Mouse (Mus musculus) MEL (cell line): ENCODE results near the gene Nr1h3. TPM values are rescaled to one million over a fixed set of nuclear protein-coding genes. Genes with fewer than 3 reads are reported as not detected.

ENCODE experiments used
- DNase-seq: peaks from one replicate; pipeline ENCODE4 v3.0.0; 2011; ENCODE audit warnings: low read depth, low spot score
- H3K27ac ChIP-seq: 2 replicates; pipeline ENCODE4 v1.5.1; 2012; ENCODE audit warnings: low read depth, mild to moderate bottlenecking, control low read depth, low read length, moderate library complexity; ENCODE audit not compliant: control insufficient read depth
- H3K27me3 ChIP-seq, 2 experiments: fragments of 150-350 bp in 1 of 2; sonication (generic) in 1 of 2; 2 replicates each; pipeline ENCODE4 v1.6.1; 2012; ENCODE audit warnings: low read length in 2 of 2, mild to moderate bottlenecking in 2 of 2, improper control_type of control experiment in 1 of 2, moderate library complexity in 1 of 2; ENCODE audit not compliant: insufficient read depth in 2 of 2, control insufficient read depth in 1 of 2
- H3K36me3 ChIP-seq, 2 experiments: 2 replicates each; pipeline ENCODE4 v1.6.1; 2012 to 2014; ENCODE audit warnings: low read length in 2 of 2, improper control_type of control experiment in 1 of 2, inconsistent platforms in 1 of 2, mild to moderate bottlenecking in 1 of 2; ENCODE audit not compliant: insufficient read depth in 2 of 2, control insufficient read depth in 1 of 2
- H3K4me1 ChIP-seq, 2 experiments: fragments of 150-350 bp in 1 of 2; sonication (generic) in 1 of 2; 2 replicates each; pipeline ENCODE4 v1.6.1; 2012; ENCODE audit warnings: low read length in 2 of 2, improper control_type of control experiment in 1 of 2, mild to moderate bottlenecking in 1 of 2; ENCODE audit not compliant: insufficient read depth in 2 of 2, control insufficient read depth in 1 of 2
- H3K4me3 ChIP-seq, 2 experiments: fragments of 150-350 bp in 1 of 2; sonication (generic) in 1 of 2; 2 replicates each; pipeline ENCODE4 v1.5.1; 2012; ENCODE audit warnings: low read depth in 2 of 2, low read length in 2 of 2, mild to moderate bottlenecking in 2 of 2, moderate library complexity in 2 of 2, control low read depth in 1 of 2, improper control_type of control experiment in 1 of 2; ENCODE audit not compliant: control insufficient read depth in 1 of 2, insufficient read depth in 1 of 2
- H3K79me2 ChIP-seq: 2 replicates; pipeline ENCODE4 v1.6.1; 2012; ENCODE audit warnings: mild to moderate bottlenecking, low read length, moderate library complexity; ENCODE audit not compliant: control insufficient read depth, poor library complexity, insufficient read depth
- H3K9ac ChIP-seq: 2 replicates; pipeline ENCODE4 v1.6.1; 2012; ENCODE audit warnings: low read depth, mild to moderate bottlenecking, control low read depth, low read length, moderate library complexity; ENCODE audit not compliant: control insufficient read depth, poor library complexity, severe bottlenecking
- H3K9me3 ChIP-seq: fragments of 150-350 bp; sonication (generic); replicated peaks from 2 replicates; pipeline ENCODE4 v1.6.1; 2012; ENCODE audit warnings: mild to moderate bottlenecking, low read length, improper control_type of control experiment, moderate library complexity; ENCODE audit not compliant: insufficient read depth
- BHLHE40 ChIP-seq: IDR thresholded peaks from 2 replicates; pipeline ENCODE4 v1.6.1; 2012; ENCODE audit warnings: low read depth, mild to moderate bottlenecking, inconsistent platforms, low read length, improper control_type of control experiment, borderline replicate concordance
- CHD2 ChIP-seq: IDR thresholded peaks from 2 replicates; pipeline ENCODE4 v1.6.1; 2011; ENCODE audit warnings: low read length, improper control_type of control experiment
- E2F4 ChIP-seq: IDR thresholded peaks from 2 replicates; pipeline ENCODE4 v1.6.1; 2011; ENCODE audit warnings: low read depth, low read length, improper control_type of control experiment, borderline replicate concordance
- ELF1 ChIP-seq: IDR thresholded peaks from 2 replicates; pipeline ENCODE4 v1.6.1; 2014; ENCODE audit warnings: low read depth, mild to moderate bottlenecking, inconsistent platforms, low read length, improper control_type of control experiment, moderate library complexity
- EP300 ChIP-seq, 2 experiments: IDR thresholded peaks; 2 replicates each; pipeline ENCODE4 v1.6.1; 2011; ENCODE audit warnings: improper control_type of control experiment in 2 of 2, low read length in 2 of 2, low read depth in 1 of 2, mild to moderate bottlenecking in 1 of 2
- GABPA ChIP-seq: IDR thresholded peaks from 2 replicates; pipeline ENCODE4 v1.6.1; 2012; ENCODE audit warnings: low read depth, mild to moderate bottlenecking, inconsistent platforms, low read length, improper control_type of control experiment, moderate library complexity
- GATA1 ChIP-seq: IDR thresholded peaks from 2 replicates; pipeline ENCODE4 v1.6.1; 2011; ENCODE audit warnings: low read depth, low read length, improper control_type of control experiment
- MAFK ChIP-seq: IDR thresholded peaks from 2 replicates; pipeline ENCODE4 v1.6.1; 2011; ENCODE audit warnings: low read depth, mild to moderate bottlenecking, low read length, improper control_type of control experiment, borderline replicate concordance
- MAZ ChIP-seq: IDR thresholded peaks from 2 replicates; pipeline ENCODE4 v1.6.1; 2012; ENCODE audit warnings: low read depth, mild to moderate bottlenecking, inconsistent platforms, low read length, improper control_type of control experiment
- MXI1 ChIP-seq: IDR thresholded peaks from 2 replicates; pipeline ENCODE4 v1.6.1; 2011; ENCODE audit warnings: mild to moderate bottlenecking, low read depth, low read length, improper control_type of control experiment
- MYB ChIP-seq: IDR thresholded peaks from 2 replicates; pipeline ENCODE4 v1.6.1; 2011; ENCODE audit warnings: mild to moderate bottlenecking, low read depth, low read length, improper control_type of control experiment
- MYC ChIP-seq: IDR thresholded peaks from 2 replicates; pipeline ENCODE4 v1.6.1; 2011; ENCODE audit warnings: low read depth, mild to moderate bottlenecking, low read length, improper control_type of control experiment, moderate library complexity
- NRF1 ChIP-seq: IDR thresholded peaks from 2 replicates; pipeline ENCODE4 v1.6.1; 2014; ENCODE audit warnings: low read depth, mild to moderate bottlenecking, inconsistent platforms, low read length, improper control_type of control experiment, moderate library complexity; ENCODE audit not compliant: poor library complexity, insufficient read depth, severe bottlenecking
- POLR2A ChIP-seq, 2 experiments: IDR thresholded peaks; 2 replicates each; pipeline ENCODE4 v1.6.1; 2011 to 2012; ENCODE audit warnings: low read length in 2 of 2, mild to moderate bottlenecking in 2 of 2, control low read depth in 1 of 2, improper control_type of control experiment in 1 of 2, low read depth in 1 of 2, moderate library complexity in 1 of 2; ENCODE audit not compliant: control insufficient read depth in 1 of 2, insufficient read depth in 1 of 2, poor library complexity in 1 of 2
- POLR2AphosphoS2 ChIP-seq: IDR thresholded peaks from 2 replicates; pipeline ENCODE4 v1.6.1; 2011; ENCODE audit warnings: low read length, improper control_type of control experiment
- POLR2AphosphoS5 ChIP-seq: IDR thresholded peaks from 2 replicates; pipeline ENCODE4 v1.6.1; 2012; ENCODE audit warnings: low read depth, borderline replicate concordance, mild to moderate bottlenecking, inconsistent platforms, low read length, moderate library complexity, mixed read lengths
- RAD21 ChIP-seq: IDR thresholded peaks from 2 replicates; pipeline ENCODE4 v1.6.1; 2011; ENCODE audit warnings: mild to moderate bottlenecking, low read depth, low read length, improper control_type of control experiment
- TAL1 ChIP-seq: IDR thresholded peaks from 2 replicates; pipeline ENCODE4 v1.6.1; 2012; ENCODE audit warnings: mild to moderate bottlenecking, inconsistent platforms, low read length, moderate library complexity, mixed read lengths
- USF1 ChIP-seq: IDR thresholded peaks from 2 replicates; pipeline ENCODE4 v1.6.1; 2014; ENCODE audit warnings: low read depth, mild to moderate bottlenecking, inconsistent platforms, low read length, improper control_type of control experiment, moderate library complexity
- USF2 ChIP-seq, 2 experiments: IDR thresholded peaks; 2 replicates each; pipeline ENCODE4 v1.6.1; 2011 to 2012; ENCODE audit warnings: improper control_type of control experiment in 2 of 2, low read length in 2 of 2, borderline replicate concordance in 1 of 2, inconsistent platforms in 1 of 2, low read depth in 1 of 2, mild to moderate bottlenecking in 1 of 2; ENCODE audit not compliant: insufficient read depth in 1 of 2
- ZKSCAN1 ChIP-seq: IDR thresholded peaks from 2 replicates; pipeline ENCODE4 v1.6.1; 2012; ENCODE audit warnings: low read depth, mild to moderate bottlenecking, inconsistent platforms, low read length, improper control_type of control experiment, moderate library complexity
- ZMIZ1 ChIP-seq: IDR thresholded peaks from 2 replicates; pipeline ENCODE4 v1.6.1; 2012; ENCODE audit warnings: low read depth, mild to moderate bottlenecking, inconsistent platforms, low read length, improper control_type of control experiment, moderate library complexity
- polyA plus RNA-seq, 2 experiments: library from polyadenylated mRNA; stranded (reverse) in 1 of 2; unstranded in 1 of 2; fragments of >175 nt in 1 of 2; fragments of >200 nt in 1 of 2; gene quantifications; 2 replicates each; pipeline versions ENCODE4 v1.2.1 to v1.2.4; 2012; ENCODE audit warnings: low replicate concordance in 2 of 2, low read depth in 1 of 2; ENCODE audit not compliant: insufficient read length in 2 of 2, insufficient read depth in 1 of 2, missing spikeins in 1 of 2
- total RNA-seq: library from RNA; depleted of rRNA; stranded (reverse); fragments of 300-350 nt; gene quantifications from 2 replicates; pipeline ENCODE4 v1.2.3, GENCODE M21; 2012

The Nr1h3 gene
- total and polyA plus RNA-seq, 3 experiments: 3.5 to 6.9 TPM; not detected in 1

GRCm38 (mm10) chr2:91137481-91137880, 65.2 kb downstream of the Nr1h3 start:
- DNase-seq: no peak
- H3K9ac ChIP-seq: no peak overlapping the region
- H3K27ac ChIP-seq: no peak overlapping the region
- no peak for TF ChIP-seq MAFK
- no peak for TF ChIP-seq NRF1
- no peak for TF ChIP-seq TAL1
- TF ChIP-seq CHD2: no peak
- no peak for TF ChIP-seq USF2 (IDR thresholded peaks at IDR 0.05; ENCODE audit: borderline replicate concordance in 1 of 2, insufficient read depth in 1 of 2, low read depth in 1 of 2, low read length in 2 of 2)
- TF ChIP-seq E2F4: no peak
- no peak for TF ChIP-seq MXI1
- TF ChIP-seq MAZ: no peak
- TF ChIP-seq ZMIZ1: no peak
- no peak for TF ChIP-seq POLR2A (IDR thresholded peaks at IDR 0.05; ENCODE audit: control insufficient read depth in 1 of 2, insufficient read depth in 1 of 2, low read depth in 1 of 2, low read length in 2 of 2, poor library complexity in 1 of 2)
- TF ChIP-seq RAD21: no peak
- TF ChIP-seq EP300 (IDR thresholded peaks at IDR 0.05; ENCODE audit: low read depth in 1 of 2, low read length in 2 of 2): no peak
- TF ChIP-seq POLR2AphosphoS5: no peak
- TF ChIP-seq, all 39 proteins: peak for 0
- Histone ChIP-seq H3K4me1 (no peaks in the 10 kb centered on the region), H3K36me3 (no peaks in the 10 kb centered on the region; a peak in 1 of 4 replicates), H3K27me3 (no peaks in the 10 kb centered on the region), H3K79me2 (no peaks in the 10 kb centered on the region), H3K9me3 (no peaks in the 10 kb centered on the region), H3K4me3 (no peak overlapping the region)

- TF ChIP-seq NRF1: no peak
- no peak for TF ChIP-seq GATA1
- no peak for TF ChIP-seq ZKSCAN1
- no peak for TF ChIP-seq ELF1
- TF ChIP-seq BHLHE40: no peak
- TF ChIP-seq MYB: no peak
- no peak for TF ChIP-seq POLR2AphosphoS5
- TF ChIP-seq POLR2AphosphoS2: no peak
- TF ChIP-seq MYC: no peak
- no peak for TF ChIP-seq CHD2
- TF ChIP-seq GABPA: no peak
- TF ChIP-seq USF1: no peak
- TF ChIP-seq MAZ: no peak
- no peak for TF ChIP-seq EP300 (IDR thresholded peaks at IDR 0.05; ENCODE audit: low read depth in 1 of 2, low read length in 2 of 2)
- Histone ChIP-seq H3K79me2 (no peaks in the 10 kb centered on the region), H3K36me3 (no peaks in the 10 kb centered on the region; a peak in 1 of 4 replicates), H3K27me3 (no peaks in the 10 kb centered on the region), H3K9ac (no peak overlapping the region), H3K27ac (no peak overlapping the region), H3K9me3 (no peaks in the 10 kb centered on the region), H3K4me3 (no peak overlapping the region), H3K4me1 (no peaks in the 10 kb centered on the region)
- no peak for DNase-seq
Measured at GRCm38 (mm10) chr2:91136513-91137412, 65.9 kb downstream of the Nr1h3 start.
